Mouse (Mus musculus) CD8-positive naive resting alpha-beta T cell, adult 2 months (primary cell): ENCODE measurements around the gene Fcamr.
A peak's percentile ranks its signal among the peaks of the same experiment; 100 is the strongest.

Source experiments
- DNase-seq, 2 experiments: peaks; one replicate each; pipeline ENCODE4 v3.0.0; 2022; ENCODE audit warnings: low read depth in 2 of 2, low spot score in 2 of 2

Fcamr gene

GRCm38 (mm10) chr1:130800602-130801001 is at the start of gene Fcamr:
TSS of gene Fcamr (plus strand) at chr1:130800902.
- DNase-seq, result no peak

GRCm38 (mm10) chr1:130759689-130760088 is 41.0 kb upstream of the Fcamr start:
- DNase-seq, result no peak

- no peak for DNase-seq
These were observed 39.1 kb upstream of the Fcamr start for GRCm38 (mm10) chr1:130761597-130761996.

- DNase-seq, result no peak
These were observed 38.5 kb upstream of the Fcamr start for GRCm38 (mm10) chr1:130762045-130762760.

- DNase-seq, result no peak
These were observed 36.7 kb upstream of the Fcamr start for GRCm38 (mm10) chr1:130764027-130764461.

GRCm38 (mm10) chr1:130767066-130767465 is 33.6 kb upstream of the Fcamr start:
- no peak for DNase-seq

GRCm38 (mm10) chr1:130769925-130770324 is 30.8 kb upstream of the Fcamr start:
- no peak for DNase-seq

GRCm38 (mm10) chr1:130770487-130770886 is 30.2 kb upstream of the Fcamr start:
- no peak for DNase-seq

- no peak for DNase-seq
These were observed 29.7 kb upstream of the Fcamr start for GRCm38 (mm10) chr1:130770981-130771494.

- DNase-seq, result no peak
These were observed 25.5 kb upstream of the Fcamr start for GRCm38 (mm10) chr1:130775234-130775633.

- DNase-seq, result no peak
These were observed 24.9 kb upstream of the Fcamr start for GRCm38 (mm10) chr1:130775691-130776331.

- no peak for DNase-seq
These were observed 24.1 kb upstream of the Fcamr start for GRCm38 (mm10) chr1:130776645-130777044.

- no peak for DNase-seq
These were observed 20.8 kb upstream of the Fcamr start for GRCm38 (mm10) chr1:130779867-130780266.

GRCm38 (mm10) chr1:130784054-130784453 is 16.6 kb upstream of the Fcamr start:
- DNase-seq, result peak in 1 of 2 experiments; percentile 36

GRCm38 (mm10) chr1:130787001-130787400 is 13.7 kb upstream of the Fcamr start:
- no peak for DNase-seq

- no peak for DNase-seq
These were observed 10.9 kb upstream of the Fcamr start for GRCm38 (mm10) chr1:130789512-130790451.

GRCm38 (mm10) chr1:130795331-130795730 is 5.4 kb upstream of the Fcamr start:
- DNase-seq, result no peak

- peak; percentile 13 to 40 for DNase-seq
These were observed 3.6 kb upstream of the Fcamr start for GRCm38 (mm10) chr1:130796967-130797684.

- DNase-seq, result no peak
These were observed 2.7 kb upstream of the Fcamr start for GRCm38 (mm10) chr1:130798037-130798436.

GRCm38 (mm10) chr1:130798551-130798950 is 2.2 kb upstream of the Fcamr start:
- DNase-seq, result no peak

- no peak for DNase-seq
These were observed 1.3 kb upstream of the Fcamr start for GRCm38 (mm10) chr1:130799399-130799798.
